Mouse (Mus musculus) olfactory bulb, adult 2 months (tissue): ENCODE results near the gene Eif4a1.

Source experiments
- CTCF ChIP-seq: fragments of 200-500 bp; IDR thresholded peaks from 2 replicates; pipeline ENCODE4 v1.5.1; 2012; ENCODE audit warnings: low read depth, mild to moderate bottlenecking, low read length, moderate library complexity; ENCODE audit not compliant: insufficient read depth
- POLR2A ChIP-seq: fragments of 200-500 bp; IDR thresholded peaks from 2 replicates; pipeline ENCODE4 v1.6.1; 2012; ENCODE audit warnings: mild to moderate bottlenecking, low read depth, low read length, moderate library complexity; ENCODE audit not compliant: insufficient read depth

GRCm38 (mm10) chr11:69629802-69630201, 42.4 kb downstream of the Eif4a1 start:
- no peak for TF ChIP-seq CTCF
- no peak for TF ChIP-seq POLR2A
